Mouse (Mus musculus) stomach, embryonic 14.5 days (tissue): Measurements from ENCODE around the gene Mrps11. TPM values are rescaled to one million over a fixed set of nuclear protein-coding genes. Genes with fewer than 3 reads are reported as not detected.

ENCODE experiments used
- ATAC-seq: fragments of 200-750 bp; cut with Nextera tagmentation; 2 replicates; pipeline ENCODE4 v1.8.0; 2017; ENCODE audit warnings: low read depth, moderate TSS enrichment; ENCODE audit not compliant: insufficient number of reproducible peaks, insufficient read depth, low FRiP score
- H3K27ac ChIP-seq: fragments of 300-500 bp; sonication (generic); 2 replicates; pipeline ENCODE4 v1.5.1; 2014; ENCODE audit warnings: mild to moderate bottlenecking, low read length, moderate library complexity, mixed read lengths
- H3K27me3 ChIP-seq: fragments of 300-500 bp; sonication (generic); 2 replicates; pipeline ENCODE4 v1.6.1; 2014; ENCODE audit warnings: low read length, control low read depth, mixed read lengths; ENCODE audit not compliant: control insufficient read depth, insufficient read depth
- H3K36me3 ChIP-seq: fragments of 300-500 bp; sonication (generic); 2 replicates; pipeline ENCODE4 v1.6.1; 2014; ENCODE audit warnings: mild to moderate bottlenecking, control low read depth, low read length, moderate library complexity, mixed read lengths; ENCODE audit not compliant: control insufficient read depth, insufficient read depth
- H3K4me1 ChIP-seq: fragments of 300-500 bp; sonication (generic); 2 replicates; pipeline ENCODE4 v1.6.1; 2014; ENCODE audit warnings: low read length, control low read depth, mixed read lengths; ENCODE audit not compliant: control insufficient read depth, insufficient read depth
- H3K4me2 ChIP-seq: fragments of 300-500 bp; sonication (generic); replicated peaks from 2 replicates; pipeline ENCODE4 v1.6.1; 2014; ENCODE audit warnings: low read depth, low read length, control low read depth
- H3K4me3 ChIP-seq: fragments of 300-500 bp; sonication (generic); 2 replicates; pipeline ENCODE4 v1.5.1; 2014; ENCODE audit warnings: low read depth, low read length, control low read depth
- H3K9ac ChIP-seq: fragments of 300-500 bp; sonication (generic); replicated peaks from 2 replicates; pipeline ENCODE4 v1.6.1; 2014; ENCODE audit warnings: low read depth, mild to moderate bottlenecking, control low read depth, low read length, moderate library complexity, mixed read lengths
- H3K9me3 ChIP-seq: fragments of 300-500 bp; sonication (generic); 2 replicates; pipeline ENCODE4 v1.6.1; 2016; ENCODE audit warnings: low read depth, low read length, control low read depth; ENCODE audit not compliant: control insufficient read depth
- WGBS: fragments of 180-500 bp; shearing (Covaris S2); extraction: QIAGEN DNeasy Blood & Tissue Kit; methylation state at CpG from one replicate; pipeline ENCODE4 v1.1.7; 2014; 5-methylcytosine and 5-hydroxymethylcytosine counted together
- polyA plus RNA-seq: library from polyadenylated mRNA; unstranded; fragments of >200 nt; fragmentation: Nextera tagmentation; extraction: Ambion mirVana; gene quantifications from 2 replicates; pipeline ENCODE4 v1.2.1, GENCODE M21; 2014

Gene Mrps11
- polyA plus RNA-seq, 1 experiment from 2014 or later, result 73.2 TPM

DNA sequence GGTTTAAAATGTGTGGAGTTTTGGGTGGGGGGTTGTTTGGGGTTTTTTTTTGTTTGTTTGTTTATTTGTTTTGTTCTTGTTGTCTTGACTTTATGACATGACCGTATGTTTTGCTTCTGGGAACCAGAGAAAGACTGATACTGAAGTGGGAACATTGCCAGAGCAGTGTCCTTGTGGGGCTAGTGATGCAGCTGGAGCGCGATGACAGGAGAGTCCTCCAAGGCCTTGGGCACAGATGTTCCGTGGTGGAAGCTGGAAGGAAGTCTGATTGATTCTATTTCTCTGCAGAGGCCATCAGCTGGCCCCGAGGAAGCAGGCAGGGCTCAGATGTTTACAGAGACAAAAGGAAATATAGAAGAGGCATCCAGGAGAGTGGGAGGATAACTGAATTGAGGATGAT lies 3.0 kb downstream of the Mrps11 start:
- Histone ChIP-seq H3K4me2 (no peak overlapping the region), H3K36me3 (peaks cover 10% of the 10 kb centered on the region), H3K9ac (no peak overlapping the region), H3K27me3 (no peaks in the 10 kb centered on the region), H3K27ac (no peak overlapping the region), H3K9me3 (no peaks in the 10 kb centered on the region), H3K4me3 (no peak overlapping the region), H3K4me1 (peaks cover 8% of the 10 kb centered on the region)
- WGBS, result 71% methylated on average over 5 of the region's 5 CpGs
- ATAC-seq, result no peak

DNA sequence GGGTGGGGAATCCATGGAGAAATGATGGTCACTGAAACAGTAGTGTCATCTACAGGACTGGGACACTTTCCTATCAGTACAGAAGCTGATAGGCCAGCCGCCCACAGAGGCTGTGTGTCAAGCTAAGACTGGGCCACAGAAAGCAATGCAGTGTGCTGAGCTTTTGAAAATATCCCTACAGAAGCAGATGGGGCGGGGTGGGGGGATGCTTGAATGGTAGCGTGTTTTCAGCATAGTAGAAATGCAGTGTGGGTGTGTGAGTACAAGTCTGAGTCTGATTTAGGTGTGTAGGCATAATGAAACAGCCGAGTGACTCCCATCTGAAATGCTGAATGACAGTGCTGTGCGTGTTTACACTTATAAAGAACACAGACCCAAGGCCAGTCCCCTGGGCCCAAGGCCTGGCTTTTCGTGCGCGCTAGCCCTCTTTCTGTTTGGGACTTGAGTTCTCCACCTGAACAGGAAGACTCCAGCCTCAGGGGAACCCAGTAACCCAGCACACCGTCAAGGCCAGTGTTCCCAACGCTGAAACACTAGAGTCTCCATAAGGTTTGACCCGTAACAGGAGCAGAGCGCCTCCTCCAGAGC lies 5.0 kb downstream of the Mrps11 start:
- ATAC-seq, result no peak
- no peak overlapping the region for H3K9ac ChIP-seq
- 90% methylated on average over 12 of the region's 12 CpGs for WGBS
- H3K4me3 ChIP-seq, result no peak overlapping the region
- H3K4me2 ChIP-seq, result no peak overlapping the region
- H3K9me3 ChIP-seq, result no peaks in the 10 kb centered on the region
- peaks cover 24% of the 10 kb centered on the region for H3K36me3 ChIP-seq
- no peak overlapping the region for H3K27ac ChIP-seq
- H3K4me1 ChIP-seq, result 0 out of 2 replicates have a peak, but pooled peaks cover 2% of the 10 kb centered on the region
- H3K27me3 ChIP-seq, result no peaks in the 10 kb centered on the region

DNA sequence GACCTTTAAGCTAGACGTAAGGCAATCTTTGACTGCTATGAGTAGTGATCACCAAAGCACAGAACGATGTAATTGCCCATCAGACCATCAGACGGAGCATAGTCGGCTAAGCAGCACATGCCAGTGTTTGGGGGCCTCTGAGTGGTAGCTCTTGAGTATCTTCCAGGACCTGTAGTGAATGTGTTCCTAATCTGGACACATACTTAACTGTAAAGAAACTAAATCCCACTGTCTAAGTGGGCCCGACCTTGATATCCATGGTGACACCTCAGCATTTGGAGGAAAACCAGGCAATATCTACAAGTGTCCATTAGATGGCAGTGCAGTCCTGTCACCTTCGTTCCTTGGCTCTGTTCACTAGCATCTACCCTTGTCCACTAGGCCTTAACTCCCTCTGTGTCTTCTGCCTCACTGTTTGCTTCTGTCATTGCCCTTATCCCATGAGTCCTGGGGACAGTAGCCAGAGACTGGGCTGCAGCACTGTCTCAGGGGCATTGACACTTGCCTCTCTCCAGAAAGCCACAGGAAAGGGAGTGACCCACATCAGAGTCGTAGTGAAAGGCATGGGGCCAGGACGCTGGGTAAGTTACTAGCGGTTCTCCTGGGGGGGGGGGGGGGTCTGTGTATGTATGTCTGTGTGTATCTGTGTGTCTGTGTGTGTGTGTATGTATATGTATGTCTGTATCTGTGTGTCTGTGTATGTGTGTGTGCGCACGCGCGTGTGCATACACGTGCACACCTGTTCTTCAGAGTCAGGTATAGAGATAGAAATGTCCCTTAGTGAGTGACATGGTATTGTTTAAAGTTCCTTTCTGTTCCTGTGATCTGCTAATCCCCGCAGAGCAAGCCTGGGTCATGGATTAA lies 8.7 kb downstream of the Mrps11 start:
- Histone ChIP-seq H3K27me3 (no peaks in the 10 kb centered on the region), H3K4me2 (no peak overlapping the region), H3K9me3 (no peaks in the 10 kb centered on the region), H3K9ac (no peak overlapping the region), H3K4me1 (no peaks in the 10 kb centered on the region), H3K4me3 (no peak overlapping the region), H3K27ac (no peak overlapping the region), H3K36me3 (peaks cover 28% of the 10 kb centered on the region)
- ATAC-seq, result peak; percentile 39
- 83% methylated on average over 15 of the region's 15 CpGs for WGBS

DNA sequence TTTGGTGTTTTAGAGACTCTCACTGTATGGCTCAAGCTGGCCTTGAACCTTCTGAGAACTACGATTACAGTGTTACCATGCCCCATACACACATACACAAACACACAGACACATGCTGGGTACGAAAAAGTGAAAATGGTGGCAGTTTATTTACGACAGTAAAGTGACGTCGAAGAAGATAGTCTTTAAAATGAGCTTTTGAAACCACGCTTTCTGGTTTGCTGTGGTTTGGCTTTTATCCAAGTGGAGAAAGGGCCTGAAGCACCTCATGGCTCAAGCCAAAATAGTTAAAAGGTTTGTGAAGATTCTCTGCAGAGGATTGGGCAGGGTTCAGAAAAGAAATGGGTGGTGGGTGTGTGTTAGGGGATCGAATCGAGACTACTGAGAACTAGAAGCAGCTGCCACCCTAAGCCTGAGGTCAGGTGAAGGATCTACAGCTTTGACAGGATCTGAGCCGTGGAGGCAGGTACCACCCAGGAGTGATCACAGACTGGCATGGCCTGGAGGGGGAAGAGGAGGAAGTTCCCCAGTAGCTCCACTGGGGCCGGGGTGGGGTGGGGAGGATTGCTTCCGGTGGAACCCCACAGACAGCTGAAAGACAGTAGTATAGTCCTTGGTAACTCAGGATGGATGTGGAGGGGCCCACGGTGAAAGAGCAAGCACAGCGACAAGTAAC lies 11.1 kb downstream of the Mrps11 start:
- H3K9ac ChIP-seq, result no peak overlapping the region
- no peak for ATAC-seq
- H3K27me3 ChIP-seq, result no peaks in the 10 kb centered on the region
- no peaks in the 10 kb centered on the region for H3K4me1 ChIP-seq
- no peak overlapping the region for H3K27ac ChIP-seq
- 81% methylated on average over 13 of the region's 13 CpGs for WGBS
- H3K9me3 ChIP-seq, result no peaks in the 10 kb centered on the region
- H3K36me3 ChIP-seq, result peaks cover 27% of the 10 kb centered on the region
- H3K4me3 ChIP-seq, result no peak overlapping the region
- H3K4me2 ChIP-seq, result no peak overlapping the region

DNA sequence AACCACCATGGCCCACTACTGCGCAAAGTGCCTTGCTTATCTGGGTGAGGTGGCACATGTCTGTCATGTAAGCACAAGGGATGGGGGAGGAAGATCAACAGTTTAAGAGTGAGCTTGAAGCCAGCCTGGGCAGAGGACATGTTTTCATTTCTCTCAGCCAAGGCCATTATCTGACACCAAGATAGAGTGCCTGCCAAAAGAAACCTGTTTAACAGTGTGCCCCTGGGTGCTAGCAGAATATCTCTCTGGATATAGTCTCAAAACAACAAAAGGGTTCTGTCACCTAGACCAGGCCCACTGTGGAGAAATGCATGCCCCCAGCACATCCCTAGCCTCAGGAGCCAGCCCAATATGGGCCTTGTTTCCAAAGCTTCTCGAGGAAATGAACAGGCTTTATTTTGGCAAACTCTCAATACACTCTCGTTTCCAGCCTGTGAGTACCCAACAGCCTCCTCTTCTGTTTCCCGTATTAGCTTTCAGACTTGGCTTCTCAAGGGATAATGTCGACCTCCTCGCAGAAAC lies 11.7 kb downstream of the Mrps11 start:
- Histone ChIP-seq H3K4me2 (no peak overlapping the region), H3K9me3 (no peaks in the 10 kb centered on the region), H3K36me3 (peaks cover 25% of the 10 kb centered on the region), H3K4me1 (no peaks in the 10 kb centered on the region), H3K27ac (no peak overlapping the region), H3K9ac (no peak overlapping the region), H3K4me3 (no peak overlapping the region), H3K27me3 (no peaks in the 10 kb centered on the region)
- WGBS, result 77% methylated on average over 6 of the region's 6 CpGs
- no peak for ATAC-seq

DNA sequence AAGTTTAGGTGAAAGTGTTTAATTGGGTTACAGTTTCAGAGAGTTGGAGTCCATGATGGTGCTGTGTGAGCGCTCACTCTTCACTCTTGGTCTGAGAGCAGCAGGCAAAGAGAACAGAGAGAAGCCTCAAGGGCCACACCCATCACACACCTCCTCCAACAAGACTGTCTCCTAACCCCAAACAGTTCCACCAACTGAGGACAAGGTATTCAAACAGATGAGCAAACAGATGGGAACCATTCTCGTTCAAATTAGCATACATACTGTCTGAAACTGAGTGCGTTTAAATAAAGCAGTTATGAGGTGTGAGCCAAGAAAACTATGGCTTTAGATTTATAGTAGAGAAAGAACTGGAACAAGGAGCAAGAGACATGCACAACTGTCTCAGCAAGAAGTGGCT lies 13.7 kb downstream of the Mrps11 start:
- H3K4me1 ChIP-seq, result no peaks in the 10 kb centered on the region
- no peaks in the 10 kb centered on the region for H3K27me3 ChIP-seq
- no peak for ATAC-seq
- 88% methylated on average over 3 of the region's 3 CpGs for WGBS
- H3K4me3 ChIP-seq, result no peak overlapping the region
- peaks cover 14% of the 10 kb centered on the region; the same call in 1 of the 2 replicates for H3K36me3 ChIP-seq
- no peak overlapping the region for H3K27ac ChIP-seq
- H3K9me3 ChIP-seq, result no peaks in the 10 kb centered on the region
- H3K9ac ChIP-seq, result no peak overlapping the region
- no peak overlapping the region for H3K4me2 ChIP-seq

DNA sequence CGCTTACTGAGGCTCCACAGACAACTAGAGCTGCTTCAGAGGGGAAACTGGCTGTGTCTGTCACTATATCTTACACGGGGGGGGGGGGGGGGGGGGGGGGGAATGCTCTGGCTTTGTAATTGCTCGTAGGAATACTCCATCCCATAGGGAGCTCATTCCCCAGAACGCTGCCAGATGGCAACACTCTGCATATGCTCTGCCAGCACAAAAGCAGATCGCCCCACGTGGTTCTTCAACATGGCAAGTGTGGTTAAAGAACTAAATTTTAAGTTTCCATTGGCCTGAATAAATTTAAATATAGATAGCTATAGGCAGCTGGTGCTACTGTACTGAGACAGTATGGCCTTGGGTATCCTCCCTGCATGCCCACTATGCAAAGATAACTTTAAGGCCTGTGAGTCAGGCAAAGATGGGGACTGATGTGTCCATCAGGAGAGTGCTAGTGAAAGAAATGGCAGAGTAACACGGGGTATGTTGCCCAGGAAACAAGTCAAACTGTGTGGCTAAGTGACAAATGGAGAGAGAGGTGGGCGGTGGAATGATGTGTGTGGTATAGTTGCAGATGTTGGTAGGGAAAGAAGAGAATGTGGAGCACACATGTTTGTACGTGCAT lies 15.0 kb downstream of the Mrps11 start:
- whole genome bisulfite sequencing, result 59% methylated on average over 8 of the region's 9 CpGs
- Histone ChIP-seq H3K4me1 (no peaks in the 10 kb centered on the region), H3K4me3 (no peak overlapping the region), H3K9me3 (no peaks in the 10 kb centered on the region), H3K27ac (no peak overlapping the region), H3K9ac (no peak overlapping the region), H3K27me3 (no peaks in the 10 kb centered on the region), H3K36me3 (peaks cover 3% of the 10 kb centered on the region; the same call in 1 of the 2 replicates), H3K4me2 (no peak overlapping the region)
- no peak for ATAC-seq
